ENCODE assay signal across 13 mouse cellular contexts in genomic region chr16:32668472-32668871, GRCm38 (mm10). TPM values are rescaled to one million over a fixed set of nuclear protein-coding genes. Genes with fewer than 3 reads are reported as not detected.
DNase-seq lines count a peak whose midpoint lies in the region; ATAC-seq and TF ChIP-seq lines count a peak whose summit lies in the region.
"Had no signal": no experiment of that assay in that cellular context is flagged by ENCODE, and none has a peak within 500 bp of the region (broad histone marks: within the 10 kb centered on the region; RNA-seq: fewer than 3 reads in every experiment).

No protein-coding gene starts in this region.

- TF ChIP-seq EP300 in heart, adult 2 months (IDR thresholded peaks at IDR 0.05; ENCODE audit: insufficient read depth, low read depth, low read length) = no peak

- in situ Hi-C loops in ES-E14 (cut with MboI; ENCODE audit: low sequenced_read_pairs in 2 of 2, unreplicated experiment in 2 of 2) = no loop called here

- DNase-seq in heart, adult 2 months = peak in 1 of 2 experiments; percentile 24
- no peak for DNase-seq in lung, postnatal 36 days
- DNase-seq in ES-E14 (ENCODE audit: low read depth, low spot score) = no peak
- DNase-seq in thymus, postnatal 0 days (ENCODE audit: low spot score) = peak; percentile 52
- DNase-seq in cerebellum, postnatal 36 days = no peak
- DNase-seq: kidney, postnatal 14 days; left cerebral cortex, postnatal 4 days had no signal

- no peaks in the 10 kb centered on the region for H3K9me3 ChIP-seq in heart, embryonic 11.5 days (replicated peaks; ENCODE audit: control insufficient read depth, low read length)
- H3K9me3 ChIP-seq in lung, embryonic 15.5 days = no peaks in the 10 kb centered on the region
- no peaks in the 10 kb centered on the region for H3K9me3 ChIP-seq in ES-E14 (ENCODE audit: control insufficient read depth, insufficient read depth, low read depth, low read length)
- no peaks in the 10 kb centered on the region for H3K9me3 ChIP-seq in hindbrain, embryonic 13.5 days
- H3K9me3 ChIP-seq: forebrain, embryonic 15.5 days; midbrain, embryonic 12.5 days; stomach, embryonic 15.5 days had no signal

- H3K4me1 ChIP-seq in heart, adult 2 months (ENCODE audit: control insufficient read depth, insufficient read depth, low read length) = peaks cover 25% of the 10 kb centered on the region
- peaks cover 66% of the 10 kb centered on the region for H3K4me1 ChIP-seq in heart, embryonic 11.5 days (ENCODE audit: control insufficient read depth, insufficient read depth, low read length)
- H3K4me1 ChIP-seq in lung, embryonic 15.5 days = peaks cover 63% of the 10 kb centered on the region
- peaks cover 12 to 49% of the 10 kb centered on the region in 2 experiments; a peak in 3 of 4 replicates for H3K4me1 ChIP-seq in ES-E14 (ENCODE audit: control insufficient read depth in 2 of 2, insufficient read depth in 2 of 2, low read length in 2 of 2, poor library complexity in 1 of 2)
- peaks cover 42% of the 10 kb centered on the region for H3K4me1 ChIP-seq in hindbrain, embryonic 13.5 days (replicated peaks)

- no peak overlapping the region for H3K9ac ChIP-seq in heart, adult 2 months (ENCODE audit: low read depth, low read length)
- H3K9ac ChIP-seq in heart, embryonic 11.5 days (ENCODE audit: low read depth, low read length) = no peak overlapping the region
- no peak overlapping the region for H3K9ac ChIP-seq in lung, embryonic 15.5 days
- H3K9ac ChIP-seq in ES-E14 (ENCODE audit: insufficient read depth, low read depth, low read length, poor library complexity, severe bottlenecking) = peak overlapping the region; percentile 14; the same call in 1 of the 2 replicates
- H3K9ac ChIP-seq in hindbrain, embryonic 13.5 days = no peak overlapping the region
- H3K9ac ChIP-seq: forebrain, embryonic 15.5 days; midbrain, embryonic 12.5 days; stomach, embryonic 15.5 days had no signal

- no peak for TF ChIP-seq POLR2A in heart, adult 2 months (IDR thresholded peaks at IDR 0.05; ENCODE audit: insufficient read depth, low read depth, low read length)

- H3K36me3 ChIP-seq in heart, adult 2 months (ENCODE audit: control insufficient read depth, insufficient read depth, low read length) = no peaks in the 10 kb centered on the region
- no peaks in the 10 kb centered on the region for H3K36me3 ChIP-seq in heart, embryonic 11.5 days (ENCODE audit: control insufficient read depth, insufficient read depth, low read length)
- peaks cover 26% of the 10 kb centered on the region for H3K36me3 ChIP-seq in lung, embryonic 15.5 days
- peaks cover 49% of the 10 kb centered on the region for H3K36me3 ChIP-seq in ES-E14 (ENCODE audit: control insufficient read depth, insufficient read depth, low read length, poor library complexity, severe bottlenecking)
- peaks cover 54% of the 10 kb centered on the region for H3K36me3 ChIP-seq in hindbrain, embryonic 13.5 days

- intact Hi-C loops in heart, adult 2 months (cut with DNase I) = no loop called here

- peak; percentile 49 for TF ChIP-seq CTCF in heart, adult 2 months (IDR thresholded peaks at IDR 0.05)

- H3K27ac ChIP-seq in heart, adult 2 months = no peak overlapping the region
- no peak overlapping the region for H3K27ac ChIP-seq in heart, embryonic 11.5 days (ENCODE audit: low read depth, low read length)
- 0 out of 2 replicates have a peak overlapping the region, but pooled peaks have one; percentile 89 for H3K27ac ChIP-seq in lung, embryonic 15.5 days
- no peak overlapping the region for H3K27ac ChIP-seq in ES-E14 (ENCODE audit: insufficient read depth, low read depth, low read length, poor library complexity, severe bottlenecking)
- H3K27ac ChIP-seq in hindbrain, embryonic 13.5 days = no peak overlapping the region
- H3K27ac ChIP-seq: forebrain, embryonic 15.5 days; midbrain, embryonic 12.5 days; stomach, embryonic 15.5 days had no signal

- ATAC-seq in heart, embryonic 11.5 days (replicated peaks; ENCODE audit: insufficient number of reproducible peaks, low FRiP score, low TSS enrichment) = no peak
- ATAC-seq in lung, embryonic 15.5 days (ENCODE audit: borderline replicate concordance, extremely low read depth, low FRiP score, low TSS enrichment) = no peak
- no peak for ATAC-seq in hindbrain, embryonic 13.5 days (ENCODE audit: low FRiP score)
- ATAC-seq: forebrain, embryonic 15.5 days had no signal

- H3K4me3 ChIP-seq in heart, adult 2 months = no peak overlapping the region
- H3K4me3 ChIP-seq in heart, embryonic 11.5 days (ENCODE audit: low read depth, low read length) = no peak overlapping the region
- H3K4me3 ChIP-seq in lung, embryonic 15.5 days = no peak overlapping the region
- no peak overlapping the region for H3K4me3 ChIP-seq in ES-E14 (ENCODE audit: insufficient read depth in 1 of 2, low read depth in 1 of 2, low read length in 2 of 2, poor library complexity in 1 of 2, severe bottlenecking in 1 of 2)
- no peak overlapping the region for H3K4me3 ChIP-seq in hindbrain, embryonic 13.5 days
- H3K4me3 ChIP-seq: forebrain, embryonic 15.5 days; midbrain, embryonic 12.5 days; stomach, embryonic 15.5 days had no signal

- WGBS in heart, adult 2 months = 84% methylated on average over 4 of the region's 4 CpGs
- WGBS in heart, embryonic 11.5 days (ENCODE audit: insufficient replicate concordance) = 68% methylated on average over 4 of the region's 4 CpGs
- WGBS in lung, embryonic 15.5 days = 78% methylated on average over 4 of the region's 4 CpGs
- WGBS in hindbrain, embryonic 13.5 days = 70% methylated on average over 4 of the region's 4 CpGs

- no peak overlapping the region for H3K4me2 ChIP-seq in heart, embryonic 11.5 days
- H3K4me2 ChIP-seq in lung, embryonic 15.5 days = no peak overlapping the region
- H3K4me2 ChIP-seq in hindbrain, embryonic 13.5 days = no peak overlapping the region
- H3K4me2 ChIP-seq: forebrain, embryonic 15.5 days; midbrain, embryonic 12.5 days; stomach, embryonic 15.5 days had no signal

- no peaks in the 10 kb centered on the region for H3K79me2 ChIP-seq in heart, adult 2 months (replicated peaks; ENCODE audit: control insufficient read depth, insufficient read depth, low read length)

- no peaks in the 10 kb centered on the region for H3K27me3 ChIP-seq in heart, adult 2 months (ENCODE audit: control insufficient read depth, insufficient read depth, low read length)
- 0 out of 2 replicates have a peak, but pooled peaks cover 3% of the 10 kb centered on the region for H3K27me3 ChIP-seq in heart, embryonic 11.5 days (ENCODE audit: control insufficient read depth, insufficient read depth, low read length)
- no peaks in the 10 kb centered on the region for H3K27me3 ChIP-seq in lung, embryonic 15.5 days
- H3K27me3 ChIP-seq in hindbrain, embryonic 13.5 days = no peaks in the 10 kb centered on the region
- H3K27me3 ChIP-seq: forebrain, embryonic 15.5 days; midbrain, embryonic 12.5 days; stomach, embryonic 15.5 days had no signal

TF ChIP-seq in ES-E14, 5 proteins besides CTCF, POLR2A, EP300 and RAD21:
- TF ChIP-seq ZNF384 (IDR thresholded peaks at IDR 0.05; ENCODE audit: low read depth, low read length) (no peak), HCFC1 (IDR thresholded peaks at IDR 0.05; ENCODE audit: borderline replicate concordance, insufficient read depth, low read length) (no peak), MAFK (IDR thresholded peaks at IDR 0.05; ENCODE audit: insufficient read depth, low read depth, low read length) (no peak)

RNA-seq across cellular contexts. Expression of gene Tnk2, which starts 24.8 kb away (rescaled TPM):
- total RNA-seq in heart, adult 2 months (2021) = 10 to 100 TPM; 17.8 to 19.6 TPM
- polyA plus RNA-seq in heart, adult 2 months (2012; rRNA removed) = 32.2 and 37.0 TPM in 2 replicates
- 6.9 and 7.8 TPM in 2 replicates for polyA plus RNA-seq in heart, embryonic 11.5 days (2014; fragmentation: Nextera tagmentation; extraction: Ambion mirVana)
- 17.2 and 17.6 TPM in 2 replicates for polyA plus RNA-seq in lung, embryonic 15.5 days (2015; fragmentation: Nextera tagmentation; extraction: Ambion mirVana)
- total RNA-seq in ES-E14 (2012; rRNA removed) = 47.1 and 63.7 TPM in 2 replicates
- polyA plus RNA-seq in thymus, postnatal 0 days (2015; fragmentation: Nextera tagmentation; extraction: Ambion mirVana) = 20.1 and 23.5 TPM in 2 replicates
- 18.0 and 19.1 TPM in 2 replicates for polyA plus RNA-seq in hindbrain, embryonic 13.5 days (2015; fragmentation: Nextera tagmentation; extraction: Ambion mirVana)

RNA-seq across cellular contexts. Expression of gene Tfrc, which starts 59.8 kb away (rescaled TPM):
- 10 to 100 TPM; 51.3 to 85.7 TPM for total RNA-seq in heart, adult 2 months (2021)
- 27.8 and 72.8 TPM in 2 replicates for polyA plus RNA-seq in heart, adult 2 months (2012; rRNA removed)
- polyA plus RNA-seq in heart, embryonic 11.5 days (2014; fragmentation: Nextera tagmentation; extraction: Ambion mirVana) = 66.7 and 69.2 TPM in 2 replicates
- 50.5 and 53.8 TPM in 2 replicates for polyA plus RNA-seq in lung, embryonic 15.5 days (2015; fragmentation: Nextera tagmentation; extraction: Ambion mirVana)
- total RNA-seq in ES-E14 (2012; rRNA removed) = 334 and 403 TPM in 2 replicates
- polyA plus RNA-seq in thymus, postnatal 0 days (2015; fragmentation: Nextera tagmentation; extraction: Ambion mirVana) = 40.0 and 43.4 TPM in 2 replicates
- polyA plus RNA-seq in hindbrain, embryonic 13.5 days (2015; fragmentation: Nextera tagmentation; extraction: Ambion mirVana) = 32.6 and 44.3 TPM in 2 replicates
